Mouse (Mus musculus) T-helper 1 cell (primary cell): ENCODE measurements around the gene Tmem222.

Experiments used
- in situ Hi-C: fragments of 300-600 bp; cut with MboI, MseI; formaldehyde crosslinking; loops from one replicate; pipeline ENCODE4 v1.15.1; 2025; ENCODE audit warnings: high pct_unique_total_duplicates

Tmem222 gene

GRCm38 (mm10) chr4:133277104-133278026 lies at the start of gene Tmem222:
TSS of gene Tmem222 (minus strand) at chr4:133277792.
- in situ Hi-C loops, result no loop called here

GRCm38 (mm10) chr4:133319667-133320066 lies 42.1 kb upstream of the Tmem222 start:
- in situ Hi-C loops, result no loop called here

- in situ Hi-C loops, result no loop called here
These were observed 38.4 kb upstream of the Tmem222 start for GRCm38 (mm10) chr4:133315991-133316390.

- in situ Hi-C loops, result no loop called here
These were observed 37.3 kb upstream of the Tmem222 start for GRCm38 (mm10) chr4:133314896-133315295.

GRCm38 (mm10) chr4:133309948-133310347 lies 32.4 kb upstream of the Tmem222 start:
- in situ Hi-C loops, result no loop called here

- in situ Hi-C loops, result no loop called here
These were observed 29.7 kb upstream of the Tmem222 start for GRCm38 (mm10) chr4:133307331-133307730.

GRCm38 (mm10) chr4:133305825-133306224 lies 28.2 kb upstream of the Tmem222 start:
- in situ Hi-C loops, result no loop called here

- in situ Hi-C loops, result no loop called here
These were observed 27.2 kb upstream of the Tmem222 start for GRCm38 (mm10) chr4:133304770-133305169.

- in situ Hi-C loops, result no loop called here
These were observed 25.1 kb upstream of the Tmem222 start for GRCm38 (mm10) chr4:133302668-133303067.

GRCm38 (mm10) chr4:133301802-133302201 lies 24.2 kb upstream of the Tmem222 start:
- in situ Hi-C loops, result no loop called here

GRCm38 (mm10) chr4:133300421-133300820 lies 22.8 kb upstream of the Tmem222 start:
- in situ Hi-C loops, result no loop called here

- in situ Hi-C loops, result loop anchor here (5.0 to 10.0 kb wide), 2 partner anchors 87 to 285 kb away; partner anchors contain the start of genes Ahdc1, Cd164l2 and Gpr3
These were observed 22.1 kb upstream of the Tmem222 start for GRCm38 (mm10) chr4:133299701-133300100.

GRCm38 (mm10) chr4:133298516-133299365 lies 21.1 kb upstream of the Tmem222 start:
- in situ Hi-C loops, result loop anchor here (5.0 to 10.0 kb wide), 2 partner anchors 86 to 284 kb away; partner anchors contain the start of genes Ahdc1, Cd164l2 and Gpr3

GRCm38 (mm10) chr4:133297801-133298238 lies 20.2 kb upstream of the Tmem222 start:
- in situ Hi-C loops, result loop anchor here (5.0 to 10.0 kb wide), 2 partner anchors 86 to 283 kb away; partner anchors contain the start of genes Ahdc1, Cd164l2 and Gpr3

- in situ Hi-C loops, result loop anchor here (5.0 to 10.0 kb wide), 2 partner anchors 85 to 283 kb away; partner anchors contain the start of genes Ahdc1, Cd164l2 and Gpr3
These were observed 19.8 kb upstream of the Tmem222 start for GRCm38 (mm10) chr4:133297360-133297759.

GRCm38 (mm10) chr4:133294084-133294483 lies 16.5 kb upstream of the Tmem222 start:
- in situ Hi-C loops, result loop anchor here (10.0 kb wide), 1 partner anchor 279 kb away; the partner anchor contains the start of gene Ahdc1

- in situ Hi-C loops, result loop anchor here (10.0 kb wide), 1 partner anchor 278 kb away; the partner anchor contains the start of gene Ahdc1
These were observed 15.6 kb upstream of the Tmem222 start for GRCm38 (mm10) chr4:133292901-133293843.

GRCm38 (mm10) chr4:133292405-133292804 lies 14.8 kb upstream of the Tmem222 start:
- in situ Hi-C loops, result loop anchor here (10.0 kb wide), 1 partner anchor 278 kb away; the partner anchor contains the start of gene Ahdc1

- in situ Hi-C loops, result loop anchor here (10.0 kb wide), 1 partner anchor 276 kb away; the partner anchor contains the start of gene Ahdc1
These were observed 13.7 kb upstream of the Tmem222 start for GRCm38 (mm10) chr4:133291255-133291654.

- in situ Hi-C loops, result no loop called here
These were observed 9.0 kb upstream of the Tmem222 start for GRCm38 (mm10) chr4:133286476-133287077.
